Mouse (Mus musculus) spleen, adult 2 months (tissue): Measurements from ENCODE around the gene Shtn1. TPM values are rescaled to one million over a fixed set of nuclear protein-coding genes. Genes with fewer than 3 reads are reported as not detected.

Experiments
- DNase-seq, 2 experiments: peaks; one replicate each; pipeline versions ENCODE4 v3.0.0 to v3.0.0-alpha.2; 2012 to 2021; ENCODE audit warnings: low spot score in 2 of 2, low read depth in 1 of 2
- H3K27ac ChIP-seq: fragments of 200-500 bp; 2 replicates; pipeline ENCODE4 v1.5.1; 2012; ENCODE audit warnings: low read length, inconsistent platforms; ENCODE audit not compliant: insufficient read depth
- H3K27me3 ChIP-seq: fragments of 200-500 bp; 2 replicates; pipeline ENCODE4 v1.6.1; 2012; ENCODE audit warnings: mild to moderate bottlenecking, moderate library complexity, low read length, inconsistent platforms; ENCODE audit not compliant: control insufficient read depth, insufficient read depth
- H3K36me3 ChIP-seq: fragments of 200-500 bp; 2 replicates; pipeline ENCODE4 v1.6.1; 2012; ENCODE audit warnings: mild to moderate bottlenecking, low read length, inconsistent platforms; ENCODE audit not compliant: control insufficient read depth, insufficient read depth
- H3K4me1 ChIP-seq: fragments of 200-500 bp; 2 replicates; pipeline ENCODE4 v1.6.1; 2011; ENCODE audit warnings: inconsistent platforms; ENCODE audit not compliant: control insufficient read depth, insufficient read depth, insufficient read length
- H3K4me3 ChIP-seq: fragments of 200-500 bp; 2 replicates; pipeline ENCODE4 v1.5.1; 2011; ENCODE audit warnings: mild to moderate bottlenecking, inconsistent platforms; ENCODE audit not compliant: insufficient read depth, insufficient read length; ENCODE audit errors: extremely low read depth
- CTCF ChIP-seq: fragments of 200-500 bp; IDR thresholded peaks from 2 replicates; pipeline ENCODE4 v1.5.1; 2011; ENCODE audit warnings: mild to moderate bottlenecking, inconsistent platforms; ENCODE audit not compliant: insufficient read depth, insufficient read length, insufficient replicate concordance; ENCODE audit errors: extremely low read depth
- POLR2A ChIP-seq: fragments of 200-500 bp; IDR thresholded peaks from 2 replicates; pipeline ENCODE4 v1.6.1; 2011; ENCODE audit warnings: low read depth, low read length, inconsistent platforms
- WGBS: fragments of 180-500 bp; shearing (Covaris S2); methylation state at CpG from one replicate; pipeline ENCODE4 v1.1.7; 2018; 5-methylcytosine and 5-hydroxymethylcytosine counted together
- polyA plus RNA-seq: library from polyadenylated mRNA; depleted of rRNA; stranded (reverse); fragments of >200 nt; gene quantifications from 2 replicates; pipeline ENCODE4 v1.2.3, GENCODE M21; 2012

The Shtn1 gene
- polyA plus RNA-seq, 1 experiment: 1.7 TPM

GRCm38 (mm10) chr19:59021644-59022043 is 54.3 kb downstream of the Shtn1 start:
- DNase-seq: no peak
- no peak overlapping the region for H3K4me3 ChIP-seq
- no peaks in the 10 kb centered on the region for H3K27me3 ChIP-seq
- H3K27ac ChIP-seq: no peak overlapping the region
- no peaks in the 10 kb centered on the region for H3K4me1 ChIP-seq
- no peak for TF ChIP-seq POLR2A
- no peak for TF ChIP-seq CTCF
- no peaks in the 10 kb centered on the region for H3K36me3 ChIP-seq

DNA sequence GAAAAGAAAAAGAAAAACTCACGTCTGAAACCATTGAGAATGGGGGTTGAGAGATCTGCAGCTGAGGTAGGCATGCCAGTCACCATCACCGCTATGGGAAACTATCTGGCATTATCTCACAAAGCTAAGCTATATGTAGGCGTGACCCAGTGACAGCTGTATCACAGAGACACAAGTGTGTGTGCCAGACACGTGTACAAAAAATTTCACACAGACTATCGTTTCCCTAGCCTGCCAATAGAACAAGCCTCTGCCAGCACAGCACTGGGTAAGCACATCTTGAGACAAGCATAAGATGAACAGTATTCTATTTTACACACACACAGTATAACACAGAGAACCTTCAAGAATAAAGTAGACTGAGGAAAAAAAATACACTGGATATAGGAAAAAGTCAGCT is 65.1 kb downstream of the Shtn1 start:
- H3K27ac ChIP-seq: no peak overlapping the region
- TF ChIP-seq CTCF (no peak), POLR2A (no peak)
- no peaks in the 10 kb centered on the region for H3K4me1 ChIP-seq
- no peaks in the 10 kb centered on the region for H3K36me3 ChIP-seq
- no peak overlapping the region for H3K4me3 ChIP-seq
- 87% methylated on average over 5 of the region's 5 CpGs for WGBS
- H3K27me3 ChIP-seq: no peaks in the 10 kb centered on the region
- no peak for DNase-seq

DNA sequence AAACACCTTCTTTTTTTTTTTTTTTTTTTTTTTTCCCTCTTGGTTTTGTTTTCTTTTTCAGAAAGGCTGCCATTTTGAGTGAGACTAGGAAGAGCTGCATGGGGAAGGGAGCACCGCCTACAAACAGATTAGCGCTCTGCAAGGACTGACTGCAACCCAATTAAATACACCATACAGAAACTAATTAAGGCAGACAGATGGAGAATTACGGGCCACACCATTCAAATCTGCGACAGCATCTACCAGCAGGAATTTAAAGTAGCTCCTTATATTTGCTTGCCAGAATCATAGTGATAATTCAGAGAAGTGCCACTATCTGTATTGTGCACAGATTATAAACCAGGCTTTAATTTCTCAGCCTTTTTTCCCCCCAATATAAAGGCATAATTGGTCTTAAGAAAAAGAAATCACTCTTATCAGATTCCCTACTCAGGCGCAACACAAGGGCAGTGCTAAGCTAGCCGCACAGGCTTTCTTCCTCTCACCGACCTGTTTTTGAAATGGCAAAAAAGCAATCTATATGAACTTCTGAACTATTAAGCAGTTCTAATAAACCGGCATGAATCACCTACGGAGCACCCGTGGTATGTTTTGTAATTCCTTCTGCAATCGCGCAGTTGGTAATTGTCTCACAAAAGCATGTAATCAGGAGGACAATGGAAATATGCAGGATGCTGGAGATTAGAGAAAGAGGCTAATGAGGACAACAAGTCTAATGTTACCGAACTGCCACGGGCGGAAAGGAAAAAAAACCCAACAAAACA is 69.1 kb downstream of the Shtn1 start:
- 91% methylated on average over 15 of the region's 15 CpGs for WGBS
- DNase-seq: no peak
- Histone ChIP-seq H3K4me3 (no peak overlapping the region), H3K4me1 (no peaks in the 10 kb centered on the region), H3K36me3 (no peaks in the 10 kb centered on the region), H3K27ac (no peak overlapping the region), H3K27me3 (no peaks in the 10 kb centered on the region)
- no peak for TF ChIP-seq POLR2A
- TF ChIP-seq CTCF: no peak

DNA sequence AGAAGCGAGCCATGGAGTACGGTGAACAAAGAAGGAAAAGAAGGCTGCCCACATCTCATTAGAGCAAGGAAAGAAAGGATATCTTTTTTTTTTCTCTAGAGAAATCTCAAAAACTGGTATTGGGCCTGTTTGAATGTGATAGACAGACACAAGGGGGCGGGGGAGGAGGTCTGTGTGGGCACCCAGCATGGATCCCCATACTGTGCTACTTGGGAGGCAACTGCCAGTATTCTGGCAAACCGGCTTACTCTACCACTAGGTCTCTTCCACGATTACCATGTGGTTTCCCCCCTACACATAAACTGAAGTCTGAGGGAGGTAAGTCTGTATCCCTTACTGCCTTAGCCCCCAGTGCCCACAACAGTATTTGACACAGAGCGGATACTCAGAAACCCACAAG is 73.1 kb downstream of the Shtn1 start:
- TF ChIP-seq CTCF (no peak), POLR2A (no peak)
- no peaks in the 10 kb centered on the region for H3K36me3 ChIP-seq
- 87% methylated on average over 6 of the region's 6 CpGs for WGBS

DNA sequence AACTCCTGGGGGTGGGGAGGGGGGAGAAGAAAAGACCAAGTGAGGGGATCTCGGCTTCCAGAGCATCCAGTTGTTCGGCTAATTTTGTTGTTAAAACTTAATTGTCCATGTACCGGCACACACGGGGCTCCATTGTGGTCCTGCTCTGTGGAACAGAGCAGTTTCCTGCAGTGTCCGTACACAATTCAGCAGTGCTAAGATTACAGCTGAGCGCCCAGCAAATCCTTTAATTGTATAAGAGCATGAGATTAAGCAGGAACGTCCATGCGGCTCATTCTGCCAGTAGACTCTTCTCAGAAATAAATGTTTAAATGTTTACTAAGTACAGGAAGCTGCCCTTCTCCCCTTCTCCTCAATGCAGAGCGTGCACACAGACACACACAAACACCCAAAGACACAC is 94.3 kb downstream of the Shtn1 start:
- Histone ChIP-seq H3K4me1 (no peaks in the 10 kb centered on the region), H3K4me3 (no peak overlapping the region), H3K27me3 (no peaks in the 10 kb centered on the region), H3K27ac (no peak overlapping the region), H3K36me3 (no peaks in the 10 kb centered on the region)
- no peak for TF ChIP-seq CTCF
- no peak for TF ChIP-seq POLR2A
- WGBS: 82% methylated on average over 9 of the region's 9 CpGs
- DNase-seq: no peak

More for the DNA sequence above, 73.1 kb downstream of the Shtn1 start:
- no peak for DNase-seq
- Histone ChIP-seq H3K4me3 (no peak overlapping the region), H3K27me3 (no peaks in the 10 kb centered on the region), H3K4me1 (no peaks in the 10 kb centered on the region), H3K27ac (no peak overlapping the region)

DNA sequence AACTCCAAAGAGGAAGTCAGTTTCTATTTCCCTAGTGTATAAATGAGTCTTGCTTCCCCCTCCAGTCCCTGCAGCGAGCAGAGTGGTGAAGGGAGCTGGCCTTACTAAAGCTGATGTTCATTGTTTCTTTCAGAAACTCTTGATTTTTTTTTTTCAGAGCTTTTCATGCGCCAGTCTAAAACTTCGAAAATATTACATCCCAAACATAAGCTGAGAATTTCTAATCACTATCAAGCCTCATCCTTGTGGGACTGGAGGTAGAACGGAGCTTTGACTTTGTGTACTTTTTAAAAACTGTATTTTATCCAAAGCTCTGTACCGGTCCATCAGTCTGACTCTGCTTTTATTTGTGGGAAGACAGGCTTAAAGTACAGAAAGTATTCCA is 95.9 kb downstream of the Shtn1 start:
- Histone ChIP-seq H3K4me1 (no peaks in the 10 kb centered on the region), H3K36me3 (no peaks in the 10 kb centered on the region), H3K4me3 (no peak overlapping the region), H3K27me3 (no peaks in the 10 kb centered on the region), H3K27ac (no peak overlapping the region)
- 62% methylated on average over 5 of the region's 5 CpGs for WGBS
- DNase-seq: no peak
- no peak for TF ChIP-seq POLR2A
- TF ChIP-seq CTCF: no peak

DNA sequence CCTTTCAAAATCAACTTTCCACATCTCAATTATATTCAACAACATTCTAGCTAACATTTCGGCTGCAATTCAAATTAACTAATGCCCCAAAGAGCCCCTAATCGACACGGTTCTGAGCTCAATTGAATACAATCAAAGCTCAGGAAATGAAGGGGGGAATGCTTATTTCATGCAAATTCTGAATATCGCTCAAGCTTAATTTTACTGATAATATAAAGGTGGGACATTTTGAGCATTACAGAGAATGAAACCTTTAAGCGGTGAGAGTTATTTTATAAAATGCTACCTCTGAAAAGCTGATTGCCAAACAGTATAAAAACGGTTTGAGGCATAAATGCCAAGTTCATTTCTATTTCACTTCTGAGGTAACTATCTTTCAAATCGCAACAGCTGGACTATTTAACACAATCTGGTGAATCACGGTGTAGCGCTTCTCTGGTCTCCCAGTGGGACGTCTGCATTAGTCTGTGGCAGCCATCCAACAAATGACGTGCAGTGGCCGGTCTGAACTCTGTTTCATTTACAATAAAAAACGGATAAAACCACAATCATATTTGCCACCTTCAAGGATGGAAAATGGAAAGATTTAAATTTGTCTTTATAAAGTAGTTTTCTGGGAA is 96.4 kb downstream of the Shtn1 start:
- no peak overlapping the region for H3K27ac ChIP-seq
- no peaks in the 10 kb centered on the region for H3K4me1 ChIP-seq
- no peak for TF ChIP-seq CTCF
- WGBS: 59% methylated on average over 13 of the region's 13 CpGs
- H3K36me3 ChIP-seq: no peaks in the 10 kb centered on the region
- H3K27me3 ChIP-seq: no peaks in the 10 kb centered on the region
- H3K4me3 ChIP-seq: no peak overlapping the region
- DNase-seq: no peak
